Mouse (Mus musculus) lung, postnatal 10 days (tissue): Measurements from ENCODE around the gene 6030445D17Rik.

Experiments used
- DNase-seq: peaks from one replicate; pipeline ENCODE4 v3.0.0; 2021

6030445D17Rik gene

DNA sequence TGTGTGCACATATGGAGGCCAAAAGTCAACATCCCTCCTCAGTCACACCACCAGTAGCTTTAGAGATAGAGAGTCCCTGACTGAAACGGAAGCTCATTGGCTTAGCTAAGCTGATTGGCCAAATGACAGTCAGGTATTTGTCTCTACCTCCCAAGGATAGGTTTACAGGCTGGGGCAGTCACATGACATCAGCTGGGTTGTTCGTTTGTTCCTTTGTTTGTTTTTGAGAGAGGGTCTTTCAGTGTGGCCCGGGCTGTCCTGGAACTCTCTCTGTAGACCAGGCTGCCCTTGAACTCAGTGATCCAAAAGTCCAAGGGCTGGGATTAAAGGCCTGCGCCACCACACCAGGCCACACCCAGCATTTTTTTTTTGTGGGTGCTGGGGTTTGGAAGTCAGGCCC lies 844 bp upstream of the 6030445D17Rik start:
- no peak for DNase-seq

DNA sequence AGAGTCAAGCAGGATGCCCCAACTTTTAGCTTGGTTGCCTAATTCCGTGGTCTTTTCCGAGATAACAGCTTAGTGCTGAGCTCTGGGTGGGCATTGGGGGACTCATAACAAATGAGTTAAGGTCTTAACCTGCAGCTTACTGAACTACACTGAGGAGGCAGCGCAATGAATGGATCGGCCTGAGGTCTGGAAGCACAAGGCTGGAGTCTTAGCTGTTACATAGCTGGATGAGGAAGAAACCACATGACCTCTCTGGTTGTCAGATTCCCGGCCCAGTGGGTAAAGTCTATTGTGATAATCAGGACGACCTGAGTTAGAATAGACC lies 327 bp upstream of the 6030445D17Rik start:
- no peak for DNase-seq

DNA sequence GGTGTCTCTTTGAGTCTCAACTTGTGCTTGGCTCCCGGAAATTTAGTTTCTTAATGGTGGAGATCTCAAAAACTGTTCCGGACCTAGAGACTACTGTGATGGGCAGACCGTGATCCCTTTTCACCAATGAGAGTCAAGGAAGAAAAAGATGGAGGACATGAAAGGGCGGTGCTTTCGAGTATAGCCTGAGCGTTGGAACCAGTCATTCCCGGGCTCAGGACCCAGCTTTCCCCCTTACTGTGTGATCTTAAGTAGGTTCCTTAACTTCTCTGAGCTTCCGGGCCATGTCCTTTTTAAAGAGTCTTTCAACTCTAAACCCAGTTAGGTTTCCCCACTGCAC lies 759 bp downstream of the 6030445D17Rik start:
- peak; percentile 65 for DNase-seq

DNA sequence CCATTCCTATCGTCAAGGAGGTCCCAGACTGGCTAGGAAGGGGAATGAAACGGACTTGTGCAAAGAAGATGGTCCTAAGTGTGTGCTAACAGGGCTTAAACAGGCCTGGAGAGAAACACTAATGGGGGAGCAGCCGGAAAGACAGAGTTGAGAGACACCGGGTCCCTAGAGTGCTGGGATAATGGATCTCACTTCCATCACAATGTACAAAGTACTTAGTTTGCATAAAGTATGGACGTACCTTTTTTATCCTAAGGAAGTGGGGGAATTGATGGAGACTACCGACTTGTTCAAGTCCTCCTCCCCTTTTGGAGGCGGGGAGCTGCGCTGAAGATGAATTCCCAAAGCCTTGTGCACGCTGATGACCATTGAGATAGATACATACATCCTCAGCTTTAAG lies 1.4 kb downstream of the 6030445D17Rik start:
- no peak for DNase-seq

DNA sequence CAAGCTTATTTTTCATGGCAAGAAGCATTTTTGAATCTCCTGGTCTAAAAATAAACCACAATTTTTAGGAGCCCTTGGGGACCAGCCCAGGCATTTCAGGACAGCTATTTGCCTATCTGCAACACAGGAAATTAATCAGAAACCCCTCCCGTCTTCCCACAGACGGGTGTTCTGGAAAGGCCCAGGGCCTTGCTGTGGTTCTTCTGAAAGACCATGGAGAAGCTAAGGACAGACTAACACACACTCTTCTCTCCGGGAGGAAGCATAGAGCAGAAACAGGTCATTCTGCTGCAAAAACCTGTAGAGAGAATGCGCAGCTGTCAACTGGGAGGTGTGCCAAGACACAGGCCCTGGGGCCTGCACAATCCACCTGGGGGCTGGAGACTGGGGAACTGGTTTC lies 4.2 kb downstream of the 6030445D17Rik start:
- DNase-seq: no peak

DNA sequence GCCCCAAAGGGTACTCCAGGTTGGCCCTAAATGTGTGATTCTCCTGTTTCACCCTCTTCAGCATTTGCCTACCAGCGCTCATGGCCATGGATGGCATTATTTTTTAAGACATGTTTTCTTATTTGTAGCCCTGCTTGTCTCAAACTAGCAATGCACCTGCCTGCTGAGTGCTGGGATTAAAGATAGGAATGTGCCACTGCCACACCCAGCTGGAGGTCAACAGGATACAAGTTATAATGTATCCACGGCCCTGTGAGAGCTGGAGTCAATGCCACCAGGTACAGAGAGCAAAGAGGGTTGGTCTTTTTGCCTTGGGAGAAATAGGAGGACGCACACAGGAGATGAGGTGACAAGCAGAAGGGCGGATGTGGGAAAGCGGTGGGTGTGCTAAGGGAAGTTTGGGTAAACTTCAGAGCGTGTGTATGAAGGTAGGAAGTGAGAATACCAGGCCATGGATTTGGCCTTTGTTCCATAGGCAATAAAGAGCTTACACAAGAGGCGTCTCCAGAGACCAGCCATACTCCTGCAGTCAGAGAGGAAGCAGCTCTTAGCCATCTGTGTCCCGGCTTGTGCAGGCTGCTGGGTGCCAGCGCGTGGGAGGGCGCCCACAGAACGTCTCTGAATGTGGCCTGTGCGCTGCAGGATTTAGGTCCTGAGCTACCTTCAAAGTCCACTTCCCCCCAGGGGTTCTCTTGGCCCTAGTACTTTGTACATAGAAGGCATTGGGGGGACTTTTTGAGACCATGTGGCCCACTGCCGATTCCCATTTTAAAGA lies 6.7 kb downstream of the 6030445D17Rik start:
- no peak for DNase-seq

DNA sequence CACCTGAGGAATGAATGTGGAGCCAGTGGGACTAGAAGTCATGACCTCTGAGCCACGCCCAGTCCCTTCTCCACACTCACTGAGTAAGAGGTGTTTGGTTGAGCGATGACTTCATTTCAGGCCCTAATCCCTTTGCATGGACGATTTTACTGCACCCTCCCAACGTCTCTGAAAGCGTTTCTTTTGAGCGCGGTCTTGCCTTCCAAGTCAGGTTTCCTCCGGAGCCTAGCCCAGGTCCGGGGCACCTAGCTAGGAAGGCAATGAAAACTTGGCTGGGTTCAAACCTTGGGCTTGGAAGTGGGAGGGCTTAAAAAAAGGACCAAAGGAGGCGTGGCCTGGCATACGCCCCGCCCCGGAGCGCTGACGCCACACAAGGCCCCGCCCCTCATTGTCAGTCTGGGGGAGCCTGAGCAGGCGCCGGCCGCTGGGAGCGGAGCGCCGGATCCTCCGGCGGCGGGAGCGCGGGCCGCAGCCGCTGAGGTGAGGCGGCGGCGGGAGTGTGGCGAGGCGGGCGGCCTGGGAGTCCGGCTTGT lies 7.4 kb downstream of the 6030445D17Rik start, which contains the start of gene Luzp1:
Gene Luzp1 (plus strand): TSS at position 391 of the 533 bp plus-strand sequence.
- DNase-seq: peak; percentile 95

DNA sequence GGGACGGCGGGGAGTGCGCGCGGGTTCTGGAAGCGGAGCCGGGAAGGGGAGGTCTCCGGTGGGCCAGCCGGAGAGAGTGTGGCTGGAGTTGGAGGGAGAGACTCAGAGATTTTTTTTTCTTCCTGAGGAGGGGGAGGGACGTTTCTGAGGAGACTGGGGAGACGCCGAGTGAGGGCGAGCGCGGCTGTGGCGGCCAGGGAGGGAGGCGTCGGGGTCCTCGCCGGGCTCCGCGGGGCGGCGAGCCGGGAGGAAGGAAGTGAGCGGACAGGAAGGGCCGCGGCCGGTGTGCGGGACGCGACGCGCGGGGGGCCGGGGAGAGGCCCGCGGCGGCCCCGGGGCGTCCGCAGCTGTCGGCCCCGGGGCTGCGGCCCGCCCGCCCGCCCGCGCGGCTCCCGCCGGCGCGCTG lies 7.9 kb downstream of the 6030445D17Rik start:
- peak; percentile 80 for DNase-seq

DNA sequence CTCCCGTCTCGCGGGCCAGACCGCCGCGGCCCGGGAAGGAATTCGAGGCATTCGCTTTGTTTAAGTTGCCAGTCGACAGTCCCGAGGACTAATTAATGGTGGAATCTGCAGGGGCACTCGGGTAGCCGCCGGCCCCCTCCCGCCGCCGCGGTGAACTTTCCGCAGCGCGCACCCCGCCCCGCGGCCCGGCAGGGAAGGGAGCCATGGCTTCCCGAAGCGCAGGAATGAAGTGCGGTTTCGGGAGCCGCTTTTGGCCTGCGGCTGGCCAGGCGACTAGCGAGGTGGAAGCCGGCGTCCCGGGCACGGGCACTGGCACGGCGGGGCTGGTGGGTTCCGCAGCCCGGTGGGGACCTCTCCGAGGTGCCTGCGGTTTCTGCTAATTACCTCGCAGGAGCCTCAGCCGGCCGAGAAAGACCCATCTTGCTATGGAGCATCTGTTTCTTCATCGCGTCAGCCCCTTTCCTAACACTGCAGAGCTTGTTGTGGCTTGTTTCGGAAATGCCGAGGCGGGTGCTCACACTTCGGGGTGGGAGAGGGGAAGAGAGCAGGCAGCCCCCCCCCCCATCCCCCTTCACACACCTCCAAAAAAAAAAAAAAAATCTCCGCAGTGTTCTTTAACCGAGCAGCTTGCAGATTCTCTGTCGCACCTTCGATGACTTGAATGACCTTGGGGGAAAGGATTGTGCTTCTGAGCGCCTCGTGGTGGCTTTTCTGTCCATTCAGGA lies 8.5 kb downstream of the 6030445D17Rik start:
- peak; percentile 60 for DNase-seq

DNA sequence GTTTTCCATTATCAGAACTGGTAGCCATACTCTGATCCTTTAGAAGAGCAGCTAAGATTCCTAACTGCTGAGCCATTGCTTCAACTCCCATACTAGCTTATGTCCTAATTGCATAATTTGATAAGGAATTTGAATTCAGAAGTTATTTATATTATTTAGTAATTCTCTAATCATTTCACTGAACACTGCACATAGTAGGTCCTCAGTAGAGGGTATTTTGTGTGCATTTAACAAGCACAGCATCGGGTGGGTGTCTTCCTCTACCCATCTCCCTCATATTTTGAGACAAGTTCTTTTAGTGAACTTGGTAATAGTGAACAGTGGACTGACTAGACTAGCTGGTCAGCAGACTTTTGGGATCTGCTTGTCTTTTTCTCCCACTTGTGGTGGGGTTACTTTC lies 14.6 kb downstream of the 6030445D17Rik start:
- no peak for DNase-seq

DNA sequence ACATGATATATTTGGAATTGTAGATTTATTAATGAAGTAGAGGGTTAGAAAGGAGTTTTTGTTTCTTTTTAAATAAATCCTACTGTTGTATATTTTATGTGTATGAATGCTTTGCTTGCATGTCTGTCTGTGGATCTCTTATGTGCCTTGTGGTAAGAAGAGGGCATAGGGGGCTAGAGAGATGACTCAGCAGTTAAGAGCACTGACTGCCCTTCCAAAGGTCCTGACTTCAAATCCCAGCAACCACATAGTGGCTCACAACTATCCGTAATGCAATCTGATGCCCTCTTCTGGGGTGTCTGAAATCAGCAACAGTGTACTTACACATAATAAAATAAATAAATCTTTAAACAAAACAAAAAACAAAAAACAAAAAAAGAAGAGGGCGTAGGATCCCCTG lies 24.5 kb downstream of the 6030445D17Rik start:
- DNase-seq: no peak

DNA sequence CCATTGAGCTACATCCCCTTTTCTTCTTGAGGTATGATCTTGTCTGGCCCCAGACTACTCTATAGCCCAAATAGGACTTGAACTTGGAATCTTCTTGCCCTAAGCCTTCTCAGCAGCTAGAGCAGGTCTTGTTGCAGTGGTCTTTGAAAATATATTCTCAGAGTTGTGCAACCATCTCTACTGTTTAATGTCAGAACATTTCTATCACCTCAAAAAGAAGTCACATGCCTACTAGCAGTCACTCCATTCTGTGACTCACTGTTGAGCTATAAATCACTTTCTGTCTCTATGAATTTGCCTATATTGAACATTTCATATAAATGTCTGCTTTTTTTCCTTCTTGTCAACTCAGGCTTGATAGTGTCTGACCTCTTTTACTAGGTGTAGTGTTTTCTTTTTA lies 33.9 kb downstream of the 6030445D17Rik start:
- DNase-seq: no peak

DNA sequence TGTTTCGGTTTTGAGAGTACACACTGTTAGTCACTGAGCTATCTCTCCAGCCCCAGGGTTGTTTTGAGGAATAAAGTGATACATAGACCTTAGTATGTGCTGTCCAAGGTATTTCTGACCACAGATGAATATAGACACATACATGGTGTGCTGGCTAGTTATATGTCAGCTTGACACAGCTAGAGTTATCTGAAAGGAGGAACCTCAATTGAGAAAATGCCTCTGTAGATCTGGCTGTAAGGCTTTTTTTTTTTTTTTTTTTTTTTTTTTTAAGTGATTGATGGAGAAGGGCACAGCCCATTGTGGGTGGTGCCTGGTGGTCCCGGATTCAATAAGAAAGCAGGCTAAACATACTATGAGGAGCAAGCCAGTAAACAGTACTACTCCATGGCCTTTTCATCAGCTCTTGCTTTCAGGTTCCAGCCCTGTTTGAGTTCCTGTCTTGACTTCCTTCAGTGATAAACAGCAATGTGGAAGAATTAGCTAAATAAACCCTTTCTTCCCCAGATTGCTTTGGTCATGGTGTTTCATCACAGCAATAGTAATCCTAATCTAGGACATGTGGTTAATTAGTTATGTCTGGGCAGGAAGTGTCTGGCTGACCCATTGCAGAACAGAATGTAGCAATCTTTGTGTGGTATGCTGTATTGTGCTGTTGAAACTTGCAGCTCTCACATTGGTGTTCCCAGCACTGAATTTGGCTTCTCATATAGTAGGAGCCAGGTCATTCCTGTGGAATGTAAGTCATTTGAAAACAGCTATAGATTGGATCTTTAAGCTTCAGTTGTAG lies 43.6 kb downstream of the 6030445D17Rik start:
- DNase-seq: no peak

DNA sequence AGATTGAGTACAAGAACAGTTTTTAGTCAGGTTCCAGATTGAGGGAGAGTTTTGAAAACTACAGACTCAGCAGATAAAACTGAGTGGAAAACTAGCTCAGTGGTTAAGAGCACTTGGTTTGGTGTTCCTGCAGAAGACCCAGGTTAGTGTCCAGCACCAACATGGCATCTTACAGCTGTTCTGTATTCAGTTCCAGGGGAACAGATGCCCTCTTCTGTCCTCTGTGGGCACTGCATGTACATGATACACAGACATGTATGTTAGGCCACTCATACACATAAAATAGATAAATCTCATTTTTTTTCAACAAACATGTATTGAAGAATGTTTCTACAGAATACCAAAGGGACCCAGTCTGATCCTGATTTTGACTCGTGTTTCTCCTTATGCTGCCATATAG lies 47.8 kb downstream of the 6030445D17Rik start:
- peak; percentile 40 for DNase-seq

DNA sequence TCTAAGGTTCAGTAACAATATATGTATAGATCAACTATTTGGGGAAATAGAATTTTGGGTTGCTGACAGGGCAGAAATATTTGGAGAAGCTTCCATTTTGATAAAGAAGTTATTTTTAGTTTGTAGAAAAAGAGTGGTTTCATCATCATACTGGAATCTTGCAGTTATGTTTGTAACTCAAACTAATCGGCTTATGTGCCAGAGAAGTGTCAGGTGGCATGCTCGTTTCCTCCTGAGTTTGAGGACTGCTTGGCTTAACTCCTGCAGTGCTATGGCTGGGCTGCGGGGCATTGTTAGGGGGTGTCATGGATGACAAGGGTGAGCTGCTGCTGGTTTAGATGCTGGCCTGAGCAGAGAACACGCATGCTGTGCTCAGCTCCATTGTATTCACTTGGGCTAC lies 49.7 kb downstream of the 6030445D17Rik start:
- DNase-seq: peak; percentile 31

DNA sequence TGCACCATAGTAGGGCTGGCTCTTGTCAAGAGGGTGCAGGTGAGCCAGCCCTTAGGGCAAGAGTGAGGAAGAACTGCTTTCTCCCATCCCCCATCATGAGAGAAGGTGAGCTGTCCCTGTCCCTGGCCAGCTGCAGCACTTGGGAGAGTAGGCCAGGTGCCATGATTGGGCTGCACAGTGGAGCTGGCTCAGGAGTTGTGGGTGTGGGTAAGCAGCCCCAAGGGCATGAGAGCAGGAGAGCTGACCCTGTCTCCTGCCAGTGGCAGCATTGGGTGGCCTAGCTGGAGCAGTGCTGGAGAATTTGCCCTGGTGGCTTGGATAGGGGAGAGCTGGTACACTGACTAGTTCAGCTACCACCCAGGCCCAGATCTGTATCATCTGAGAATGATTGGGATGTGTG lies 50.9 kb downstream of the 6030445D17Rik start:
- DNase-seq: peak; percentile 4
